Mouse (Mus musculus) layer of hippocampus, postnatal 10 days (tissue): Measurements from ENCODE around the gene Fam221a. TPM values are rescaled to one million over a fixed set of nuclear protein-coding genes. Genes with fewer than 3 reads are reported as not detected.
A peak's percentile ranks its signal among the peaks of the same experiment; 100 is the strongest.
"Not testable (repeated sequence)": the region's sequence is repeated elsewhere in the genome, so short reads cannot be mapped to it uniquely, and the experiment has no call there.

ENCODE experiments used
- DNase-seq, 2 experiments: peaks; one replicate each; pipeline ENCODE4 v3.0.0; 2021; ENCODE audit warnings: low spot score in 2 of 2
- total RNA-seq, 2 experiments: library from RNA; stranded (reverse); gene quantifications; 2 replicates each; pipeline ENCODE4 v1.2.3; 2021

The Fam221a gene
- total RNA-seq, 2 experiments from 2014 or later, result 1.2 to 1.8 TPM

DNA sequence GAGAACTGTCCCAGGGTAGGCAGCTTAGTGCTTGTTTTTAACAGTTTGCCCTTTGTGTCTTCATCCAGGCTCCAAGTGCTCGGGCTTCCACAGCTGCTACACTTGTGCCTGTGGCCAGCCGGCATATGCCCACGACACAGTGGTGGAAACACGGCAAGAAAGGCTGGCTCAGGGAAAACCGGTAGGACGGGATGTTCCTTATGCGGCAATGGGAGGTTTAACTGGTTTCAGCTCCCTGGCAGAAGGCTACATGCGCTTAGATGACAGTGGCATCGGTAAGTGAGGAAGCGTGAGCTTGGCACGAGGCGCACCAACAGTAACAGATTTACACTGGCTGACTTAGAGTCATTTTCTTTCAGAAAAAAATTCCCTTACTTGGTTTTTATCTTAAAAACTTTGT, 10.8 kb downstream of the Fam221a start:
- DNase-seq, result no peak

DNA sequence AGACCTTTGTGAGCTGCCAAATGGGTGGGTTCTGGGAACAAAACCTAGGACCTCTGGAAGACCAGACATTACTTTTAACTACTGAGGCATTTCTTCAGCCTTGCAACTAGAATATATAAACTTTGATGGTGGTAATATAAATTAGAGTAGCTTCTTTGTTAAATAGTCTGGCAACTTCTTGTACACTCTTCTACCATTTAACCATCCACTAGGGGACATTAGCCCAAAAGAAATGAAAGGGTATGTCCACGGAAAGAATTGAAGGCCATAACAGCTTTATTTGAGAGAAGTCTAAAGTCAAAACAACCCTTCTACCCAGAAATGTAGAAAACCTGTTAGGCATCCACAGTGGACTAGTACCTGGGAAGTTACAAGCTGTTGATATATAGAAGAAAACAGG, 26.7 kb downstream of the Fam221a start:
- DNase-seq, result no peak

DNA sequence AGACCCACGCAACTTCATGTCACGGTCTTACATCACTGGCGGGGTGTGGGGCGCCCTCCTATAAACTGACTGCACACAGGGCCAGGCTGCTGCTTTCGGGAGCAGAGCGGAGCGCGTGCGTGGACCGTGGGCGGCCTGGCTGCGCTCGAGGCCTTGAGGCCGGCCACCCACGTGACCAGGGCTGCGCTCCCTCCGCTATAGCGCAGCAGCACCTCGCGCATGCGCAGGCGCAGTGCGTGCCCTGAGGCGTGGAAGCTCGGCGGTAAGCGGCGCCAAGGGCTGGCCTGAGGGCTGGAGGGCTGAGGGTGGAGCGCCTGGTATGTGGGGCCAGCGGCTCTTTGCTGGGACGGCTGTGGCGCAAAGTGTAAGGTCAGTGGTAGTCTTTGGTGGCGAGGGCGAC, 27.8 kb downstream of the Fam221a start, which contains the start of gene Stk31:
Gene Stk31, plus strand, starts transcription at position 289 of the 400 bp plus-strand sequence.
- peak in 1 of 2 experiments; percentile 13 for DNase-seq

DNA sequence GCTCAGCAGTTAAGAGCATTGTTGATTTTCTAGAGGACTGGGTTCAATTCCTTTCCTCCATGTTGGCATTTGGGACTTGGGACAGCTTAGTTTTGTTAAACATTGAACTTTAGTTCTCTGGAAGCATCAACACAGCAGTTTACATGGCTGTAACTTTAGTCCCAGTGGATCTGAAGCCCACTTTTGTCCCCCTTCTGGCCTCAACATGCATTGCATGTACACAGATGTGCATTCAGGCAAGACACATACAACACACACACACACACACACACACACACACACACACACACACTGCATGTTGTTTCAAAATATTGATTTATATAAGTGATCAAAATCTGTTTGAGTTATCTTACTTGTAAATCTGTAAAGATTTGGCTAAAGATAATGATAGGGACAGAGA, 29.9 kb downstream of the Fam221a start:
- peak in 1 of 2 experiments; percentile 18 for DNase-seq

DNA sequence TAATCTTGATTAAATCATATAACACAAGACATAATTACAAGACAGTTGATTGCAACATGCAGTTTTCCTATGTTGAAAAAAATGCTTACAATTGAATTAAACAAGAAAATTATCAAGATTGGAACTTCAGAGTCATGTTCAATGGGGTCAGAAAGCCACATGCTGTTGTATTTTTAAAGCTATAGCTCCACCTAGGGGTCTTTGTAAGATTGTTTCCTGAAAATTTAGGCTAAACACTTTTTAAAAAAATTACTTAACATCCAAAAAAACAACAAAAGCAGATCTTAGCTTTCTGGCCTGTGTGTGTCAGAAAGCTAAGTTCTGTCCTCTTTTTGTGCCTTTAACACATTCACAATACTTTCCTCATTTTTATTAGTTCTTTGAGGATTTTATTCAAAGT, 30.8 kb downstream of the Fam221a start:
- DNase-seq, result no peak

DNA sequence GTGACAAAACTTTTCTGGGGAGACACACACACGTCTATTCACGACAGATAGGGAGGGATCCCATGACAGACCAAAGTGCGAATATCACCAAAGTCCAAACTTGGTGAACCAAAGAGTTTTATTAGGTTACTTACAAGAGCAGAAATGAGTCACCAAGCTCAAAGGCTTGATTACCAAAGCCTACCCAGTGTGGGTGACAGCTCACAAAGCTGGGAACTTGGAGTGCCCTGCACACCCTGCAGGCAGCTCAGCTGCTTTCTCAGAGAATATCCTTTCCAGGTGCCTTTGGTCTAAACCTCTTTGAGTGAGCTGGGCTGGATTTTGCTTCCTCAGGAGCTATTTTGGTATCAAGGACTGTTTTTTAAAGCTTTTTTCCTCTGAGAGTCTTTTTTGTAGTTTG, 43.3 kb downstream of the Fam221a start:
- DNase-seq, result no peak

DNA sequence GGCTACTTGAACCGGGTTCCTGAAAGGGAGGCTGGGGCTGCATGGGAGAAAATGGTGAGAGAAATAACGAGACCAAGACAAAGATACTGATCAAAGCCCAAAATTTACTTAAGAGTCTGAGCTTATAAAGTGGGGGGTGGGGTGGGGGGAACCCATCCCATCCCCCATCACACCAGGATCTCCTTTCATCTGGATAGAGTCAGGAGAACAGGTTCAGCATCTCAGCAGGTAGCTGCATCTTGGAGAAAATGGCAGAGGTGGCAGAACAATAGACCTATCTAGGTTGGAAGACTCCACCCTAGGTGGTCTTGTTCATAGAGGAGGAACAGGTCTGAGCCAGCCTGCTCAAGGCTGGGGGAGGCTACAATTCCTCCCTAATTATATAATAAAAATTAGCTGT, 45.4 kb downstream of the Fam221a start:
- DNase-seq, result not testable (repeated sequence)

DNA sequence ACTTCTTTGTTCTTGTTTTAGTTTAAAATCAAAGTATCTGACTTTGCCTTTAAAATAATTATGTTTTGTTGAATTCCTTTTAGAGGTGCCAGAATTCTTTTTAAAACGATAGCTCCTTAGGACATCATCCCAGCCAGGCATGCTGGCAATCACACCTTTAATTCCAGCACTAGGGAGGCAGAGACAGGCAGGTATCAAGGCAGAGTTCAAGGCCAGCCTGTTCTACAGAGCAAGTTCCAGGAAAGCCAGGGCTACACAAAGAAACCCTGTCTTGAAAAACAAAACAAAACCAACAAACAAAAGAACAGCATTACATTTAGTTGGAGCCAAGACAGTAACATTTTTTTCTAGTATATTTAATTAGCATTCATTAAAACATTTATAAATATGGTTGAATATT, 48.4 kb downstream of the Fam221a start:
- no peak for DNase-seq

DNA sequence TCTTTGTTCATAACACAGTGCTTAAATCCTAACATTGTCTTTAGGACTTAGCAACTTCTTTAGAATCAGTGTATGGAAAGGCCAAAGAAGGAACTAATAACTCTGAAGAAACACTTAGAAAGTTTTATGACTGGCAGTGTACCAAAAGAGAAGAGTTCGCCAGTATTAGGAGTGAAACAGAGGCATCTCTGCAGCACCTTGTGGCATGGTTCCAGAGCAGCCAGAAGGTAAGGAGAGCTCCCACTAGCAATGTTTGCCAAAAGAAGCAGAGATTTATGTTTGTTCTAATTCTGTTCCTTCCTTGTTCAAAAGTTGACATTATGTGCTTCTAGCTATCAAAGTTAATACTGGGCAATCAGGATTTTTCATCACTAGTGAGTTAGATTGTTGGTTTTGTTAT, 69.8 kb downstream of the Fam221a start:
- no peak for DNase-seq

Other genes starting within 250 kb of the Fam221a start
- gene Igf2bp3, start 152.8 kb upstream of the Fam221a start, total RNA-seq, result 1 to 10 TPM; 1.4 TPM
- 10 to 100 TPM; 76.6 to 76.9 TPM for gene Tra2a, start 103.7 kb upstream of the Fam221a start, total RNA-seq
- 1 to 10 TPM; 7.1 to 8.1 TPM for gene Ccdc126, start 48.5 kb upstream of the Fam221a start, total RNA-seq
- 1 to 10 TPM in 1 of 2 experiments, under 1 TPM in 1; 0.69 to 1.2 TPM for gene Stk31, start 27.9 kb downstream of the Fam221a start, total RNA-seq